Mouse (Mus musculus) heart, embryonic 16.5 days (tissue): Measurements from ENCODE around the gene Cabp7. TPM values are rescaled to one million over a fixed set of nuclear protein-coding genes. Genes with fewer than 3 reads are reported as not detected.

Source experiments
- ATAC-seq: fragments of 200-750 bp; cut with Nextera tagmentation; replicated peaks from 2 replicates; pipeline ENCODE4 v1.8.0; 2017; ENCODE audit warnings: moderate number of reproducible peaks; ENCODE audit not compliant: insufficient read depth, low FRiP score; ENCODE audit errors: extremely low read depth
- H3K27ac ChIP-seq: fragments of 300-500 bp; sonication (generic); 2 replicates; pipeline ENCODE4 v1.5.1; 2014; ENCODE audit warnings: mild to moderate bottlenecking, low read length, control low read depth, moderate library complexity
- H3K27me3 ChIP-seq: fragments of 300-500 bp; sonication (generic); 2 replicates; pipeline ENCODE4 v1.6.1; 2014; ENCODE audit warnings: low read length, mixed read lengths; ENCODE audit not compliant: control insufficient read depth, insufficient read depth
- H3K36me3 ChIP-seq: fragments of 300-500 bp; sonication (generic); 2 replicates; pipeline ENCODE4 v1.6.1; 2014; ENCODE audit not compliant: control insufficient read depth, insufficient read depth
- H3K4me1 ChIP-seq: fragments of 300-500 bp; sonication (generic); 2 replicates; pipeline ENCODE4 v1.6.1; 2014; ENCODE audit warnings: low read length, mixed read lengths; ENCODE audit not compliant: control insufficient read depth, insufficient read depth
- H3K4me2 ChIP-seq: fragments of 300-500 bp; sonication (generic); 2 replicates; pipeline ENCODE4 v1.6.1; 2014; ENCODE audit warnings: low read depth, mild to moderate bottlenecking, control low read depth, low read length
- H3K4me3 ChIP-seq: fragments of 300-500 bp; sonication (generic); 2 replicates; pipeline ENCODE4 v1.5.1; 2014; ENCODE audit warnings: mild to moderate bottlenecking, control low read depth, low read length
- H3K9ac ChIP-seq: fragments of 300-500 bp; sonication (generic); 2 replicates; pipeline ENCODE4 v1.6.1; 2014; ENCODE audit warnings: low read length, control low read depth
- H3K9me3 ChIP-seq: fragments of 300-500 bp; sonication (generic); replicated peaks from 2 replicates; pipeline ENCODE4 v1.6.1; 2016; ENCODE audit warnings: low read length; ENCODE audit not compliant: control insufficient read depth
- WGBS: fragments of 180-500 bp; shearing (Covaris S2); extraction: QIAGEN DNeasy Blood & Tissue Kit; methylation state at CpG from one replicate; pipeline ENCODE4 v1.1.7; 2014; 5-methylcytosine and 5-hydroxymethylcytosine counted together
- polyA plus RNA-seq: library from polyadenylated mRNA; unstranded; fragments of >200 nt; fragmentation: Nextera tagmentation; extraction: Ambion mirVana; gene quantifications from 2 replicates; pipeline ENCODE4 v1.2.1, GENCODE M21; 2015

Cabp7 gene
- 0.10 and 0.14 TPM in 2 replicates for polyA plus RNA-seq

DNA sequence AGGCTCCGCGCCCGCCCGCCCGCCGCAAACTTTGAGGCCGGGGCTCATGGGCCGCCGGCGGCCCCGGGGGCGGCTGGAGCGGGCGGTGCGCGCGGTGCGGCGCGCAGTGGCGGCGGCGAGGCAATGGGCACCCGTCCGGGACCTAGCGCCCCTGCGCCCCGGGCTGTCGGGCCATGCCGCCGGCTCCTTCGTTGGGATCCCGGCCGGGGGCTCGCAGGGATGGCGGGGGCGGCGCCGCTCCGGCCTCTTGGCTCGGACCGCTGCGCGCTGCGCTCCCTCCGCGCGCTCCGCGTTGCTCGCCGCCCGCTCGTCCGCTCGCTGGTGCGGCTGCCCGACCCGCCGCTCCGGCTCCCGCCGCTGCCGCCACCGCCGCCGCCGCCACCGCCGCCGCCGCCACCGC, at the start of gene Cabp7:
TSS of gene Cabp7 (minus strand) at position 46 of the 400 bp plus-strand sequence.
- Histone ChIP-seq H3K9me3 (no peaks in the 10 kb centered on the region), H3K4me2 (peak within 1 kb of the TSS; percentile 79), H3K9ac (no peak within 1 kb of the TSS; the same call in 1 of the 2 replicates), H3K4me3 (peak within 1 kb of the TSS; percentile 54), H3K36me3 (no peaks in the 10 kb centered on the region), H3K4me1 (peaks cover 11% of the 10 kb centered on the region), H3K27ac (no peak within 1 kb of the TSS), H3K27me3 (peaks cover 88% of the 10 kb centered on the region)
- whole genome bisulfite sequencing, result 2% methylated on average over 28 of the region's 73 CpGs
- no peak for ATAC-seq

DNA sequence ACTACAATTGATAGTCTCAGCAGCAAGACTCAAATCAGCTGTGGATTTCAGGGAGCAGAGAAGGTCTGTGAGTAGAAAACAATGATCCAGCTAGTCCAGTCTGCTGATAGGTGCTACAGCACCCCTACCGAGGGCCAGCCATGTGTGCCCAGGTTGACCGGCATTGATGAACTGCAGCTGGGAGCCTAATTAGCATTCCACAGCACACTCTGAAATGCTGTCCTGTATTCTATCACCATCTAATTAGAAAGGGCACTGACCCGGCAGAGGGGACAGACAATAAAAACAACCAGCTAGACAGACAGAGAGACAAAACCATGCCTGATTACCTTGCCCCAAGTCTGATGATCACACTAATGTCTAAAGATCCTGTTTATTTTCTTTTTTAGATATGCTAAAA, 46.4 kb upstream of the Cabp7 start:
- ATAC-seq, result no peak
- no peaks in the 10 kb centered on the region for H3K4me1 ChIP-seq
- no peak overlapping the region for H3K4me2 ChIP-seq
- no peaks in the 10 kb centered on the region for H3K27me3 ChIP-seq
- no peak overlapping the region for H3K9ac ChIP-seq
- H3K9me3 ChIP-seq, result no peaks in the 10 kb centered on the region
- H3K36me3 ChIP-seq, result peaks cover 29% of the 10 kb centered on the region
- 58% methylated on average over 3 of the region's 3 CpGs for WGBS
- no peak overlapping the region for H3K4me3 ChIP-seq
- H3K27ac ChIP-seq, result no peak overlapping the region

DNA sequence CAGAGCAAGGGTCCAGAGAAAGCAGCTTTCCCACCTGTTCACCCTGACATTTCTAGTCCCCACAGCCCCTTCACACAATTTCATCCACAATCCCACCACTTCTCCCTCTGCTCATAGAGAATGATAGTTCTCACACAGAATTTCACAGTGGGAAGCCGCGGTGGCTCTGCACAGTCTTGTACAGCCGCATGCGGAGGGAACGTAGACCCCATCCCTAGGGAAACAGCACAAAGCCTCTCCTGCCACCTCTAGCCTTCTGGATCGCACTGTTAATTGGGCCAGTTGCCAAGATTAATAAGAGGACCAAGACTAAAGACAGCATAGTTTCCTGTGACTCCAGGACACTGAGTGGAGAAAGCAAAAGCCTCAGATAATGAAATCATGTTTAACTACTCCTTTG, 45.0 kb upstream of the Cabp7 start:
- Histone ChIP-seq H3K27ac (no peak overlapping the region), H3K9ac (no peak overlapping the region), H3K9me3 (no peaks in the 10 kb centered on the region), H3K4me2 (no peak overlapping the region), H3K27me3 (no peaks in the 10 kb centered on the region), H3K4me3 (no peak overlapping the region), H3K36me3 (peaks cover 35% of the 10 kb centered on the region), H3K4me1 (no peaks in the 10 kb centered on the region)
- no peak for ATAC-seq
- 64% methylated on average over 6 of the region's 6 CpGs for WGBS

DNA sequence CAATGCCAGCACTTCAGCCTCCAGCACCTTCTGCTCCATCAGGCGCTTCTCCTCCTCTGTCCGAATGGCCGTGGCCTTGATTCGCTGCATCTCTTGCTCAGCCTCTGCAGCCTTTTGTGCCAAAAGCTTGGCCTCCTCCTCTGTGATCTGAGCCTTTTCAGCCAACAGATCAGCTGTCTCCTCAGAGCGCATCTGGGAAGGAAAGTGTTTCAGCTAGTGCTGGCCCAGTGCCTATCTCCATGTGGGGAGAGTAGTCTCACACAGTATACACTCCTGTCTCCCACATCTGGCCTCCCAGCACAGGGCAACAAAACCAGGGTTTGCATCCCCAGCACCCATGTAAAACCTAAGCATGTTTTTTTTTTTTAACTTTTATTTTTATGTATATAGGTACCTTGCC, 43.1 kb upstream of the Cabp7 start:
- Histone ChIP-seq H3K4me3 (no peak overlapping the region), H3K9me3 (no peaks in the 10 kb centered on the region), H3K9ac (no peak overlapping the region), H3K27me3 (no peaks in the 10 kb centered on the region), H3K4me2 (no peak overlapping the region), H3K36me3 (peaks cover 39% of the 10 kb centered on the region), H3K4me1 (no peaks in the 10 kb centered on the region), H3K27ac (no peak overlapping the region)
- no peak for ATAC-seq
- WGBS, result 77% methylated on average over 5 of the region's 5 CpGs

DNA sequence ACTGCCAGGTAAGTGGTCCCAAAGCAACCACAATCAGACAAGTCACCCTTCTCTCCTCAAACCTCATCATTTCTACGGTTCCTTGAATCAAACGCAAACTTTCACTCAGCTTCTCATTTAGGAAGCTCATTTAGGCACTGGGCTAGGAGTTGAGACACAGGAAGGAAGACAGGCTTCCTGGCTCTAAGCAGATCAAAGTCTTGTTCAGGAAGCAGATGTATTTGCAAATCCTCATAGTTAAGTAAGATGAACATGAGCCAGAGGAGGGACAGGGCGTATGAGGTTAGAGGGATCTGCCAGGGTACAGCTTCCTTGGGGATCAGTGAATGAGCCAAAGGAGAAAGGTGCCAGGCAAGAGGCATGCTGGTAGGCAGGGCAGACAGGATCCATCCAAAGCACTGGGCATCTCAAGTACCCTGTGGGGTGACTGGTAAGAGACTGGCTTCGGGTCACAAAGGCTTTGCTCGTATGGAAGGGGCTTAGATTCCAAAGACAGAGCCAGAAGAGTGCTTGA, 38.1 kb upstream of the Cabp7 start:
- no peak overlapping the region for H3K9ac ChIP-seq
- no peak overlapping the region for H3K27ac ChIP-seq
- no peaks in the 10 kb centered on the region for H3K27me3 ChIP-seq
- H3K36me3 ChIP-seq, result peaks cover 29% of the 10 kb centered on the region
- ATAC-seq, result no peak
- no peaks in the 10 kb centered on the region for H3K4me1 ChIP-seq
- H3K9me3 ChIP-seq, result no peaks in the 10 kb centered on the region
- H3K4me3 ChIP-seq, result no peak overlapping the region
- WGBS, result 64% methylated on average over 5 of the region's 5 CpGs
- no peak overlapping the region for H3K4me2 ChIP-seq

DNA sequence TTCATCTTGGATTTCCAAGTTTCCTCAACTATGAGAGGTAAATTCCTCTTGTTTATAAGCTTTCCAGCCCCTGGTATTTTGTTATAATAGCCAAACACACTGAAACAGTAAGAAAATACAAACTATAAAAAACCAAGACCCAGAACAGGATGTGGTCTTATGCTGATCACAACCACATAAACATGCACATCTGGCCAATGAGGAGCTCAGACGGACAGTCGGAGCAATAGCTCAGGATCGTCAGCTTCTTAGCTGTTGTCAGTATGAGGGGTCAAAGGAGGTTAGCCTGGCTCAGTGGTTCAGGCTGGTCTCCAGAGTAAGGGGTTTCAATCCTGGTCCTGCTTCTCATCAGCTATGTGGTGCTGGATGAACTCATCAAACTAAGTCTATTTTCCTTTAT, 36.5 kb upstream of the Cabp7 start:
- Histone ChIP-seq H3K36me3 (peaks cover 35% of the 10 kb centered on the region), H3K27ac (no peak overlapping the region), H3K4me1 (no peaks in the 10 kb centered on the region), H3K9me3 (no peaks in the 10 kb centered on the region), H3K27me3 (no peaks in the 10 kb centered on the region), H3K4me3 (no peak overlapping the region), H3K4me2 (no peak overlapping the region), H3K9ac (no peak overlapping the region)
- 90% methylated on average over 3 of the region's 3 CpGs for WGBS
- ATAC-seq, result no peak

DNA sequence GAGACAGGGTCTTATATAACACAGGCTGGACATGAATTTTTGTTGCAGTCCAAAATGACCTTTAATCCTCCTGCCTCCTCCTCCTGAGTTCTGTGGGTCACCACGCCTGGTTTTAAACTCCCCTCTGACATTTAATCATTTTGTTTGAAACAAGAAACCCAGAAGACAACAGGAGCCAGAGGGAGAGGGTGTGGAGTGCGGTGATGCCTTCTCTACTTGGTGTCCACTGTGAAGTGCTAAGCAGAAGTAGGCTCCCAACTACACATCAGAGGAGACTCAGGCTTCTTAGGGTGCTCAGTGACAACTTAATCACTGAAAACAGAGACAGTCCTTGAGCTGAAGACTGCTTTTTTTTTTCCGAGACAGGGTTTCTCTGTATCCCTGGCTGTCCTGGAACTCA, 34.3 kb upstream of the Cabp7 start:
- peaks cover 23% of the 10 kb centered on the region for H3K36me3 ChIP-seq
- 81% methylated on average over 3 of the region's 3 CpGs for WGBS
- no peak overlapping the region for H3K4me3 ChIP-seq
- no peaks in the 10 kb centered on the region for H3K9me3 ChIP-seq
- no peaks in the 10 kb centered on the region for H3K27me3 ChIP-seq
- no peaks in the 10 kb centered on the region for H3K4me1 ChIP-seq
- H3K27ac ChIP-seq, result no peak overlapping the region
- no peak overlapping the region for H3K4me2 ChIP-seq
- no peak overlapping the region for H3K9ac ChIP-seq
- no peak for ATAC-seq

DNA sequence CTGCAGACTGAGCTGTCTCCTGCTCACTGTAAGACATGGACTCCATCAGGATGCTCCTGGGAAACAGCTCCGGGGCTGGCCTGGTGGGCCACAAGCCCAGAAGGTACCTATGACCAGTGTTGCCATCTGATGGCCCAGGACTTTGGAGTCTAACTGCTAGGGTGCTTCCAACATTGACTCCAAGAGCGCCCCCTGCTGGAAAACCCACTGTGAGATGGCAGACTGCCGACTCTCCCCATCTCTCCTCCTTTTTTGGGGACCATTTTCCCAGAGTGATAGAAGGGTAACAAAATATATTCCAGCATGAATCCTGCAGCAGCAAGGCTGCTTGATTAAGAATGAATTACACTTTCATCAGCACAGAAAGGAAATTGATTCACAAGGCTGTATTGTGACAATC, 26.3 kb upstream of the Cabp7 start:
- H3K9me3 ChIP-seq, result no peaks in the 10 kb centered on the region
- H3K4me2 ChIP-seq, result no peak overlapping the region
- 34% methylated on average over 3 of the region's 3 CpGs for WGBS
- H3K27ac ChIP-seq, result no peak overlapping the region
- ATAC-seq, result no peak
- H3K27me3 ChIP-seq, result no peaks in the 10 kb centered on the region
- peaks cover 3% of the 10 kb centered on the region for H3K36me3 ChIP-seq
- no peak overlapping the region for H3K9ac ChIP-seq
- no peaks in the 10 kb centered on the region for H3K4me1 ChIP-seq
- H3K4me3 ChIP-seq, result no peak overlapping the region

DNA sequence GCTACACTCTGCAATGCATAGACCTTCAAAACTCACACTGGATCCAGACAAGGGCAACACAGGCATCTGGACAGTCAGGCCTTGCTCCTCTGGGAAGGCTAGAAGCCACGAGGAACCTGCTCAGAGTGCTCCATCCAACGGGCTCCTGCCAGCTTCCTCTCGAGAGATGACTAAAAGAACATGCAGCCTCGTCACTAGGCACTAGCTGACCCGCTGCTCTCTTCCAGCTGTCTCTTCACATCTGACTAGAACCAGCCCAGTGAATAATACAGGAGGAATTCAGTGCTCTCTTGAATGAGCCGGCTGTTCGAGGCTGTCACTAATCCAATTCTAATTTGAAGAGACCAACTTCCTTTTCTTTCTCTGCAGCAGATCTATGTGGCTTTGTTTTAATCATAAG, 25.2 kb upstream of the Cabp7 start:
- peaks cover 3% of the 10 kb centered on the region for H3K36me3 ChIP-seq
- H3K9me3 ChIP-seq, result no peaks in the 10 kb centered on the region
- H3K9ac ChIP-seq, result no peak overlapping the region
- H3K27ac ChIP-seq, result no peak overlapping the region
- H3K4me3 ChIP-seq, result no peak overlapping the region
- no peak for ATAC-seq
- no peaks in the 10 kb centered on the region for H3K4me1 ChIP-seq
- 76% methylated on average over 7 of the region's 7 CpGs for WGBS
- no peaks in the 10 kb centered on the region for H3K27me3 ChIP-seq
- H3K4me2 ChIP-seq, result no peak overlapping the region
